Mouse (Mus musculus) gastrocnemius, adult 8-10 months (tissue): Measurements from ENCODE around the gene Adgrl1. TPM values are rescaled to one million over a fixed set of nuclear protein-coding genes. Genes with fewer than 3 reads are reported as not detected.
A peak's percentile ranks its signal among the peaks of the same experiment; 100 is the strongest.

Experiments used
- DNase-seq, 2 experiments: peaks; one replicate each; pipeline ENCODE4 v3.0.0; 2022; ENCODE audit warnings: low spot score in 2 of 2
- total RNA-seq, 4 experiments: library from RNA; stranded (reverse); gene quantifications; 2 replicates each; pipeline ENCODE4 v1.2.4; 2022

Gene Adgrl1
- total RNA-seq, 4 experiments from 2014 or later, result 9.8 to 17.5 (median 12.5) TPM

GRCm38 (mm10) chr8:83901566-83902485 is 1.9 kb downstream of the Adgrl1 start:
- no peak for DNase-seq

GRCm38 (mm10) chr8:83902961-83903666 is 3.2 kb downstream of the Adgrl1 start:
- DNase-seq, result no peak

GRCm38 (mm10) chr8:83908583-83908982 is 8.7 kb downstream of the Adgrl1 start:
- no peak for DNase-seq

- no peak for DNase-seq
Measured at GRCm38 (mm10) chr8:83909311-83909710, 9.4 kb downstream of the Adgrl1 start.

- DNase-seq, result no peak
Measured at GRCm38 (mm10) chr8:83911809-83912731, 12.2 kb downstream of the Adgrl1 start.

- DNase-seq, result no peak
Measured at GRCm38 (mm10) chr8:83914232-83914631, 14.3 kb downstream of the Adgrl1 start.

GRCm38 (mm10) chr8:83914860-83915259 is 15.0 kb downstream of the Adgrl1 start:
- no peak for DNase-seq

GRCm38 (mm10) chr8:83916015-83916414 is 16.1 kb downstream of the Adgrl1 start:
- no peak for DNase-seq

GRCm38 (mm10) chr8:83917566-83917965 is 17.7 kb downstream of the Adgrl1 start:
- DNase-seq, result no peak

GRCm38 (mm10) chr8:83921558-83921957 is 21.7 kb downstream of the Adgrl1 start:
- peak; percentile 59 to 60 for DNase-seq

- DNase-seq, result no peak
Measured at GRCm38 (mm10) chr8:83922727-83923126, 22.8 kb downstream of the Adgrl1 start.

GRCm38 (mm10) chr8:83924585-83924984 is 24.7 kb downstream of the Adgrl1 start:
- no peak for DNase-seq

GRCm38 (mm10) chr8:83926266-83926665 is 26.4 kb downstream of the Adgrl1 start:
- DNase-seq, result no peak

GRCm38 (mm10) chr8:83934222-83934621 is 34.3 kb downstream of the Adgrl1 start:
- DNase-seq, result no peak

GRCm38 (mm10) chr8:83934994-83935393 is 35.1 kb downstream of the Adgrl1 start:
- DNase-seq, result no peak

- no peak for DNase-seq
Measured at GRCm38 (mm10) chr8:83935435-83935834, 35.5 kb downstream of the Adgrl1 start.

- no peak for DNase-seq
Measured at GRCm38 (mm10) chr8:83937645-83938044, 37.7 kb downstream of the Adgrl1 start.

- DNase-seq, result no peak
Measured at GRCm38 (mm10) chr8:83938330-83938729, 38.4 kb downstream of the Adgrl1 start.

GRCm38 (mm10) chr8:83941066-83941677 is 41.3 kb downstream of the Adgrl1 start:
- DNase-seq, result no peak

GRCm38 (mm10) chr8:83942446-83942845 is 42.5 kb downstream of the Adgrl1 start:
- DNase-seq, result no peak

GRCm38 (mm10) chr8:83945540-83945939 is 45.6 kb downstream of the Adgrl1 start:
- no peak for DNase-seq
